Comparison of ENCODE assay signal across 9 mouse cellular contexts in genomic region chr2:120129252-120129908, GRCm38 (mm10). TPM values are rescaled to one million over a fixed set of nuclear protein-coding genes. Genes with fewer than 3 reads are reported as not detected.
A peak's percentile ranks its signal among the peaks of the same experiment; 100 is the strongest.
DNase-seq lines count a peak whose midpoint lies in the region; ATAC-seq and TF ChIP-seq lines count a peak whose summit lies in the region.
"Had no signal": no experiment of that assay in that cellular context is flagged by ENCODE, and none has a peak within 500 bp of the region (broad histone marks: within the 10 kb centered on the region; RNA-seq: fewer than 3 reads in every experiment).

No protein-coding gene starts in this region.

- no peak overlapping the region for H3K4me3 ChIP-seq in heart, embryonic 11.5 days (ENCODE audit: low read depth, low read length)
- H3K4me3 ChIP-seq in liver, embryonic 16.5 days (ENCODE audit: low read depth, low read length) = no peak overlapping the region
- H3K4me3 ChIP-seq in liver, embryonic 11.5 days (ENCODE audit: low read depth, low read length) = no peak overlapping the region
- H3K4me3 ChIP-seq in embryonic facial prominence, embryonic 15.5 days (replicated peaks) = no peak overlapping the region
- no peak overlapping the region for H3K4me3 ChIP-seq in olfactory bulb, adult 2 months (ENCODE audit: insufficient read depth, low read depth, low read length)

- H3K27ac ChIP-seq in heart, embryonic 11.5 days (ENCODE audit: low read depth, low read length) = peak overlapping the region; percentile 95
- H3K27ac ChIP-seq in liver, embryonic 16.5 days (ENCODE audit: low read length) = peak overlapping the region; percentile 12; the same call in 1 of the 2 replicates
- no peak overlapping the region for H3K27ac ChIP-seq in liver, embryonic 11.5 days (ENCODE audit: low read depth, low read length)
- H3K27ac ChIP-seq in embryonic facial prominence, embryonic 15.5 days (replicated peaks) = peak overlapping the region; percentile 68
- H3K27ac ChIP-seq in olfactory bulb, adult 2 months (ENCODE audit: insufficient read depth, low read depth, low read length) = 0 out of 2 replicates have a peak overlapping the region, but pooled peaks have one; percentile 17
- H3K27ac ChIP-seq: liver, embryonic 14.5 days had no signal

- WGBS in heart, embryonic 11.5 days (ENCODE audit: insufficient replicate concordance) = 31% methylated on average over 8 of the region's 8 CpGs
- WGBS in liver, embryonic 16.5 days (ENCODE audit: insufficient replicate concordance) = 47% methylated on average over 8 of the region's 8 CpGs
- WGBS in liver, embryonic 11.5 days = 59% methylated on average over 8 of the region's 8 CpGs
- 63% methylated on average over 8 of the region's 8 CpGs for WGBS in embryonic facial prominence, embryonic 15.5 days
- WGBS in olfactory bulb, adult 2 months = 79% methylated on average over 8 of the region's 8 CpGs

- no peak for TF ChIP-seq CTCF in olfactory bulb, adult 2 months (IDR thresholded peaks at IDR 0.05; ENCODE audit: insufficient read depth, low read depth, low read length)

- H3K27me3 ChIP-seq in heart, embryonic 11.5 days (ENCODE audit: control insufficient read depth, insufficient read depth, low read length) = no peaks in the 10 kb centered on the region
- H3K27me3 ChIP-seq in liver, embryonic 16.5 days (ENCODE audit: control insufficient read depth, insufficient read depth, low read depth, low read length) = no peaks in the 10 kb centered on the region
- no peaks in the 10 kb centered on the region for H3K27me3 ChIP-seq in liver, embryonic 11.5 days (replicated peaks; ENCODE audit: control insufficient read depth, insufficient read depth, low read length)
- H3K27me3 ChIP-seq in embryonic facial prominence, embryonic 15.5 days = no peaks in the 10 kb centered on the region

- H3K36me3 ChIP-seq in heart, embryonic 11.5 days (ENCODE audit: control insufficient read depth, insufficient read depth, low read length) = no peaks in the 10 kb centered on the region
- H3K36me3 ChIP-seq in liver, embryonic 16.5 days (ENCODE audit: control insufficient read depth, insufficient read depth) = 0 out of 2 replicates have a peak, but pooled peaks cover 2% of the 10 kb centered on the region
- H3K36me3 ChIP-seq in liver, embryonic 11.5 days (ENCODE audit: control insufficient read depth, insufficient read depth, low read length) = peaks cover 2% of the 10 kb centered on the region; the same call in 1 of the 2 replicates
- H3K36me3 ChIP-seq in embryonic facial prominence, embryonic 15.5 days = no peaks in the 10 kb centered on the region

- no peak for DNase-seq in heart, postnatal 4 days
- no peak for DNase-seq in liver, embryonic 11.5 days (ENCODE audit: low spot score)
- no peak for DNase-seq in left cerebral cortex, adult 18-20 months (ENCODE audit: low spot score in 2 of 2)
- DNase-seq in thymus, postnatal 10 days (ENCODE audit: low spot score in 2 of 2) = no peak

- H3K9ac ChIP-seq in heart, embryonic 11.5 days (ENCODE audit: low read depth, low read length) = peak overlapping the region; percentile 53; the same call in 1 of the 2 replicates
- no peak overlapping the region for H3K9ac ChIP-seq in liver, embryonic 16.5 days (ENCODE audit: low read depth, low read length)
- H3K9ac ChIP-seq in liver, embryonic 11.5 days (ENCODE audit: low read depth, low read length) = no peak overlapping the region
- no peak overlapping the region for H3K9ac ChIP-seq in embryonic facial prominence, embryonic 15.5 days
- H3K9ac ChIP-seq: liver, embryonic 14.5 days had no signal

- ATAC-seq in heart, embryonic 11.5 days (replicated peaks; ENCODE audit: insufficient number of reproducible peaks, low FRiP score, low TSS enrichment) = no peak
- ATAC-seq in liver, embryonic 16.5 days (ENCODE audit: low read depth) = no peak
- no peak for ATAC-seq in liver, embryonic 11.5 days (replicated peaks; ENCODE audit: low FRiP score)
- no peak for ATAC-seq in embryonic facial prominence, embryonic 15.5 days (ENCODE audit: insufficient number of reproducible peaks, low FRiP score, low TSS enrichment, low read depth)

- peaks cover 67% of the 10 kb centered on the region for H3K4me1 ChIP-seq in heart, embryonic 11.5 days (ENCODE audit: control insufficient read depth, insufficient read depth, low read length)
- no peaks in the 10 kb centered on the region; the same call in 1 of the 2 replicates for H3K4me1 ChIP-seq in liver, embryonic 16.5 days (ENCODE audit: control insufficient read depth, low read depth, low read length)
- peaks cover 4% of the 10 kb centered on the region; the same call in 1 of the 2 replicates for H3K4me1 ChIP-seq in liver, embryonic 11.5 days (replicated peaks; ENCODE audit: control insufficient read depth, insufficient read depth, low read length)
- H3K4me1 ChIP-seq in embryonic facial prominence, embryonic 15.5 days = peaks cover 13% of the 10 kb centered on the region; the same call in 1 of the 2 replicates
- H3K4me1 ChIP-seq in olfactory bulb, adult 2 months (ENCODE audit: control insufficient read depth, insufficient read depth, low read length) = peaks cover 6% of the 10 kb centered on the region

- peak overlapping the region; percentile 32; the same call in 1 of the 2 replicates for H3K4me2 ChIP-seq in heart, embryonic 11.5 days
- no peak overlapping the region for H3K4me2 ChIP-seq in liver, embryonic 16.5 days (ENCODE audit: low read depth, low read length)
- no peak overlapping the region for H3K4me2 ChIP-seq in liver, embryonic 11.5 days
- H3K4me2 ChIP-seq in embryonic facial prominence, embryonic 15.5 days (replicated peaks) = no peak overlapping the region

- no peaks in the 10 kb centered on the region for H3K9me3 ChIP-seq in heart, embryonic 11.5 days (replicated peaks; ENCODE audit: control insufficient read depth, low read length)
- no peaks in the 10 kb centered on the region for H3K9me3 ChIP-seq in liver, embryonic 16.5 days (replicated peaks; ENCODE audit: control insufficient read depth, low read length)
- H3K9me3 ChIP-seq in liver, embryonic 11.5 days (ENCODE audit: control insufficient read depth, low read length) = no peaks in the 10 kb centered on the region
- no peaks in the 10 kb centered on the region for H3K9me3 ChIP-seq in embryonic facial prominence, embryonic 15.5 days (replicated peaks)

- no peak for TF ChIP-seq POLR2A in olfactory bulb, adult 2 months (IDR thresholded peaks at IDR 0.05; ENCODE audit: insufficient read depth, low read depth, low read length)

RNA-seq across cellular contexts. Expression of gene Ehd4, which starts 25.0 kb away (rescaled TPM):
- 97.3 and 113 TPM in 2 replicates for polyA plus RNA-seq in heart, embryonic 11.5 days (2014; fragmentation: Nextera tagmentation; extraction: Ambion mirVana)
- 100 to 1,000 TPM; 461 to 503 TPM for total RNA-seq in heart, postnatal 4 days (2021)
- 17.5 and 20.6 TPM in 2 replicates for polyA plus RNA-seq in liver, embryonic 16.5 days (2015; fragmentation: Nextera tagmentation; extraction: Ambion mirVana)
- polyA plus RNA-seq in liver, embryonic 11.5 days (2014; fragmentation: Nextera tagmentation; extraction: Ambion mirVana) = 24.1 and 26.7 TPM in 2 replicates
- 59.7 and 67.5 TPM in 2 replicates for polyA plus RNA-seq in embryonic facial prominence, embryonic 15.5 days (2015; fragmentation: Nextera tagmentation; extraction: Ambion mirVana)
- not detected in 2 replicates for polyA plus RNA-seq in olfactory bulb, adult 2 months (2012; ENCODE audit: insufficient read depth, insufficient read length, low replicate concordance, missing spikeins)
- total RNA-seq in left cerebral cortex, adult 18-20 months (2021) = 10 to 100 TPM; 14.5 TPM

Comparison
In these comparisons a context has a peak if more than half of its experiments do, and no peak if none do; other contexts are left out.
1. RNA of gene Ehd4, which starts 25.0 kb away (polyA plus RNA-seq): 97.3 to 113 TPM in heart, embryonic 11.5 days, 59.7 to 67.5 TPM in embryonic facial prominence, embryonic 15.5 days, 24.1 to 26.7 TPM in liver, embryonic 11.5 days and 17.5 to 20.6 TPM in liver, embryonic 16.5 days; not detected in olfactory bulb, adult 2 months; every median in the first group is over 10 times any median in the second.